Mouse (Mus musculus) small intestine, adult 2 months (tissue): Measurements from ENCODE around the gene Zmym5. TPM values are rescaled to one million over a fixed set of nuclear protein-coding genes. Genes with fewer than 3 reads are reported as not detected.
"Not testable (repeated sequence)": the region's sequence is repeated elsewhere in the genome, so short reads cannot be mapped to it uniquely, and the experiment has no call there.

Experiments
- H3K27ac ChIP-seq: fragments of 200-500 bp; 2 replicates; pipeline ENCODE4 v1.5.1; 2012; ENCODE audit warnings: low read depth, low read length, control low read depth, inconsistent platforms; ENCODE audit not compliant: insufficient read depth
- H3K27me3 ChIP-seq: fragments of 200-500 bp; 2 replicates; pipeline ENCODE4 v1.6.1; 2012; ENCODE audit warnings: mild to moderate bottlenecking, moderate library complexity, low read length, inconsistent platforms; ENCODE audit not compliant: control insufficient read depth, insufficient read depth
- H3K36me3 ChIP-seq: fragments of 200-500 bp; 2 replicates; pipeline ENCODE4 v1.6.1; 2012; ENCODE audit warnings: mild to moderate bottlenecking, low read length, control low read depth, inconsistent platforms; ENCODE audit not compliant: control insufficient read depth, insufficient read depth
- H3K4me1 ChIP-seq: fragments of 200-500 bp; 2 replicates; pipeline ENCODE4 v1.6.1; 2012; ENCODE audit warnings: low read length, inconsistent platforms, mixed read lengths; ENCODE audit not compliant: control insufficient read depth, insufficient read depth, insufficient read length
- H3K4me3 ChIP-seq: fragments of 200-500 bp; 2 replicates; pipeline ENCODE4 v1.5.1; 2012; ENCODE audit warnings: low read depth, mild to moderate bottlenecking, control low read depth, inconsistent platforms, low read length, moderate library complexity
- CTCF ChIP-seq: fragments of 200-500 bp; IDR thresholded peaks from 2 replicates; pipeline ENCODE4 v1.5.1; 2012; ENCODE audit warnings: low read depth, mild to moderate bottlenecking, control low read depth, inconsistent platforms, low read length, moderate library complexity, mixed read lengths; ENCODE audit not compliant: insufficient replicate concordance, insufficient read length; ENCODE audit errors: extremely low read depth
- POLR2A ChIP-seq: fragments of 200-500 bp; IDR thresholded peaks from 2 replicates; pipeline ENCODE4 v1.6.1; 2012; ENCODE audit warnings: low read depth, mild to moderate bottlenecking, control low read depth, inconsistent platforms, low read length, moderate library complexity
- WGBS: fragments of 180-500 bp; shearing (Covaris S2); methylation state at CpG from one replicate; pipeline ENCODE4 v1.1.7; 2018; 5-methylcytosine and 5-hydroxymethylcytosine counted together
- polyA plus RNA-seq: library from polyadenylated mRNA; depleted of rRNA; stranded (reverse); fragments of >200 nt; gene quantifications from 2 replicates; pipeline ENCODE4 v1.2.3, GENCODE M21; 2012; rRNA removed

Zmym5 gene
- polyA plus RNA-seq, 1 experiment = 2.7 TPM

- Histone ChIP-seq H3K4me1 (peaks cover 4% of the 10 kb centered on the region; the same call in 1 of the 2 replicates), H3K36me3 (no peaks in the 10 kb centered on the region), H3K4me3 (peak overlapping the region; percentile 90), H3K27me3 (no peaks in the 10 kb centered on the region), H3K27ac (peak overlapping the region; percentile 81)
- WGBS = under 1% methylated on average over 71 of the region's 71 CpGs
- TF ChIP-seq CTCF (no peak), POLR2A (0 out of 2 replicates have a peak, but pooled peaks have one; percentile 29)
Measured at GRCm38 (mm10) chr14:56777360-56778136, 34.0 kb downstream of the Zmym5 start.

- Histone ChIP-seq H3K4me1 (peaks cover 4% of the 10 kb centered on the region; the same call in 1 of the 2 replicates), H3K27ac (no peak overlapping the region), H3K4me3 (peak overlapping the region; percentile 90), H3K36me3 (0 out of 2 replicates have a peak, but pooled peaks cover under 1% of the 10 kb centered on the region), H3K27me3 (no peaks in the 10 kb centered on the region)
- TF ChIP-seq CTCF (no peak), POLR2A (no peak)
- 10% methylated on average over 11 of the region's 11 CpGs for WGBS
Measured at GRCm38 (mm10) chr14:56776571-56777238, 34.8 kb downstream of the Zmym5 start.

- Histone ChIP-seq H3K27ac (no peak overlapping the region), H3K36me3 (peaks cover 10% of the 10 kb centered on the region), H3K4me1 (peaks cover 4% of the 10 kb centered on the region; the same call in 1 of the 2 replicates), H3K4me3 (no peak overlapping the region), H3K27me3 (no peaks in the 10 kb centered on the region)
- no peak for TF ChIP-seq POLR2A
- TF ChIP-seq CTCF = no peak
- WGBS = 38% methylated on average over 4 of the region's 4 CpGs
Measured at GRCm38 (mm10) chr14:56775416-56775815, 36.1 kb downstream of the Zmym5 start.

- not testable (repeated sequence) for H3K27ac ChIP-seq, H3K27me3 ChIP-seq, H3K4me3 ChIP-seq, H3K4me1 ChIP-seq
- 90% methylated on average over 2 of the region's 2 CpGs for WGBS
- H3K36me3 ChIP-seq = peaks cover 28% of the 10 kb centered on the region
Measured at GRCm38 (mm10) chr14:56766438-56766837, 45.1 kb downstream of the Zmym5 start.

- not testable (repeated sequence) for H3K4me1 ChIP-seq, H3K27me3 ChIP-seq, H3K4me3 ChIP-seq, H3K27ac ChIP-seq
- H3K36me3 ChIP-seq = peaks cover 27% of the 10 kb centered on the region
- 87% methylated on average over 3 of the region's 3 CpGs for WGBS
Measured at GRCm38 (mm10) chr14:56765117-56765516, 46.4 kb downstream of the Zmym5 start.

- WGBS = 90% methylated on average over 4 of the region's 4 CpGs
- H3K27ac ChIP-seq = no peak overlapping the region
- no peak overlapping the region for H3K4me3 ChIP-seq
- TF ChIP-seq POLR2A = no peak
- TF ChIP-seq CTCF = no peak
- no peaks in the 10 kb centered on the region for H3K4me1 ChIP-seq
- H3K27me3 ChIP-seq = no peaks in the 10 kb centered on the region
- peaks cover 30% of the 10 kb centered on the region for H3K36me3 ChIP-seq
Measured at GRCm38 (mm10) chr14:56751282-56751681, 60.2 kb downstream of the Zmym5 start.

Other genes with a start within 250 kb of the Zmym5 start
- 0.46 and 2.7 TPM in 2 replicates for gene Cenpj, start 236.3 kb downstream of the Zmym5 start, polyA plus RNA-seq
- gene Parp4, start 236.1 kb downstream of the Zmym5 start, polyA plus RNA-seq = 4.8 and 13.8 TPM in 2 replicates
- 0.58 and 0.71 TPM in 2 replicates for gene Mphosph8, start 143.5 kb downstream of the Zmym5 start, polyA plus RNA-seq
- 1.3 and 2.4 TPM in 2 replicates for gene Pspc1, start 33.4 kb downstream of the Zmym5 start, polyA plus RNA-seq
- 0.57 and 1.6 TPM in 2 replicates for gene Zmym2, start 74.9 kb upstream of the Zmym5 start, polyA plus RNA-seq
- 0.04 TPM in 1 of 2 replicates, not detected in the other for gene Gja3, start 246.4 kb upstream of the Zmym5 start, polyA plus RNA-seq